Mouse (Mus musculus) heart, adult 18-20 months (tissue): Measurements from ENCODE around the gene Il27. TPM values are rescaled to one million over a fixed set of nuclear protein-coding genes. Genes with fewer than 3 reads are reported as not detected.

Experiments used
- DNase-seq, 2 experiments: peaks; one replicate each; pipeline ENCODE4 v3.0.0; 2021 to 2022; ENCODE audit warnings: mixed read lengths in 1 of 2
- total RNA-seq, 2 experiments: library from RNA; stranded (reverse); gene quantifications; 2 replicates each; pipeline ENCODE4 v1.2.3; 2021

Il27 gene
- total RNA-seq, 2 experiments from 2014 or later = not detected

DNA sequence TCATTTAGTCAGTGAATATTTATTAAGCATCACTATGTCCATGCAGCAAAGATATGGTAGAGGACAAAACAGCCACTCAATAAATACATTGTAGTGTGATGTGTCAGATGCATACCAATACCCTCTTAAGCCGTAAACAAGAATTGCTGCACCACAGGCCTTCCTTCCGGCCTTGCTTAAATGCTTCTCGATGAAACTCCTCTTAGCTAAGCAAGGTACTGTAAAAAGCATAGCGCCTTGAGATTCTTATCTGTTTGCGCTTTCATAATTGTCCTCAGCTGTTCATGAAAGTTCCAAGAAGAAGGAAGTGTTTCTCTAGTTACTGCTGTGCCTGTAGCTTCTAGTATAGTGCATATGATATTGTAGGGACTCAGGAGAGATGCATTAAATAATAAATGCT lies 11.9 kb upstream of the Il27 start:
- no peak for DNase-seq

- DNase-seq = no peak
Observed at GRCm38 (mm10) chr7:126602650-126603049, 7.9 kb upstream of the Il27 start.

DNA sequence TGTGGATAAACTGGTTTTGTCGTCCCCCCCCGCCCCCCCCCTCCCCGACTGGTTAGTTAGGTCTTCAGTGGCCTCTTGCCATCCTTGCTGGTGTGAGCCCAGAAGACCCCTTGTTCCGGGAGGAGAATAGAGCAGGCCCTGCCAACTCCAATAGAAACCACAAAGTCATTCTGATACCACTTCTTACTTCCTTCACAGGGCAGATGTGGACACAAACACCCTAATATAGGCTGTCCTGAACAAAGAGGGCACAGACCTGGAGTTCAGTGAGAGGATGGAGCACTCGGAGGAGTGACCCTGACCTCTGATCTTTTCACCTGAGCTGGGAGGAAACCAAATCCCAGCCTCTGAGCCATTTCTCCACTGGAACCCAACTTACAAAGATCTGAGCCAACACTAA lies 7.2 kb upstream of the Il27 start:
- DNase-seq = no peak

- no peak for DNase-seq
Observed at GRCm38 (mm10) chr7:126598919-126599318, 4.2 kb upstream of the Il27 start.

DNA sequence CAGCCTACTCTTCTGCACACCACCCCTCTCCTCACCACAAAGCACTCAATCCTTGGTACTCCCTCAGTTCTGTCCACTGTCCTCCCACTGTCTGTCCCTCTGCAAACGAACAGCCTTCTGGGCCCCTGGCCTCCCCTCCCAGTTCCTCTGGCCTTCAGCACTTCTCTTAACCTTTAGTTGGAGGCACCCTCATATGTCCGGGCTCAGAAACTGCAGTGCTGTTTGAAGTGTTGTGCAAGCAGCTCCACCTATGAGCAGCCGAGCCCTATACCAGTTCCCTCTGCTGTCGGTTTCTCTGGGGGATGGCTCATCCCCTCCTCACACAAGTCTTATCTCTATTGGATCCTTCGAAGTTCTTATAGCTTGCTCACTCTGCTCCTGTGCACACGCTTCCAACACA lies 1.7 kb upstream of the Il27 start:
- no peak for DNase-seq

DNA sequence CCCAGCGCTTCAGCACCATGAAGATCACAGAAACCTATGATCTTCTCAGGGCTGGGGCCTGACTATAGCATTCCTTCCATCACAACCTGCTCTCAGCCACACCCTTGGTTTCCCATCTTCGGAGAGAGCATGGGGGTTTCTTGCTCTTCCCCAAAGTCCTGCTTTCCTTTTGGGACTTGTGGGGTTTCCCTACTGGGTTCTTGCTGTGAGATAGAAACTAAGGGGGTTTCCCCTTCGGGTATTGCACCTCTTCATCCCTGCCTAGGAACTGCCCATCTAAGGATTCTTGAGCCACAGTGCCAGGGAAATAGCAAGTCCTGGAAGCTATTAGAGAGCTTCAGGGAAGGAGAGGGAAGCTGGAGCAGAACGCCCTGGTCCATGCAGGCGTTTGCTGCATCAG lies 1.1 kb upstream of the Il27 start:
- DNase-seq = no peak

DNA sequence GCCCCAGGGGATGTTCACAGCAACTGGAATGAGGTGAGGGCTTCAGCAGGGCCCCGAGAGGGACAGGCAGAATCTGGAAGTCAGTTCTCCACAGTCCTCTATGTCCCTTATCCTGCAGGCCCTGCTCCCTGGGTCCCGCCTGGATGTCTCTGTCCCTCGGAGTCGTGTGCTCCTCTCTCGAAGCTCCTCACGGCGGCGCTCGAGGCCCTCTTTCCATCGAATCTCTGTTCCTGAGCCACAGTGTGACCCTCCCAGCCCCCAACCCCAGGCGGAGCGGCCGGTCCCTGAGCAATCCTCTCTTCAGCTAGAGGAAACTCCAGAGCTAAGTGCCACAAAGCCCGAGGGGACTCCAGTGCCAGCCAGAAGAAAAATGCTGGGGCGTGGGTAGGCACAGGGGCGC lies 7.0 kb downstream of the Il27 start:
- DNase-seq = peak in 1 of 2 experiments; percentile 41

DNA sequence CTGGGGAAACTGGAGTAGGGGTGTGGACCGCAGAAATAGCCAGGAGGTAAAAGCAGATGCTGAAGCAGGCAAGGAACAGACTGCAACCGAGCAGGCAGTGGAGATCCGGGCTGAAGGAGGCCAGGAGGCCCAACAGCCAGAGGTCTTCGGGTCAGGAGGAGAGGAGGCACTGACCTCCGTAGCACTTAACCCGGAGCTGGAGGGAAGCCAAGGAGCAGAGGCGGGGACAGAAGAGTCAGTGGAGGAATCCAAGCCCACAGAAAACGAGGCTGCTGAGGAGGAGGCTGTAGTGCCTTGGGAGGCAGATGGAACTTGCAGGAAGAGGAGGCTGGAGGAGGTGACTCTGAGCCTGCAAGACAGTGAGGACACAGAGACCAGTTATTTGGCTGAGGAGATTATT lies 7.9 kb downstream of the Il27 start:
- peak; percentile 64 to 74 for DNase-seq

DNA sequence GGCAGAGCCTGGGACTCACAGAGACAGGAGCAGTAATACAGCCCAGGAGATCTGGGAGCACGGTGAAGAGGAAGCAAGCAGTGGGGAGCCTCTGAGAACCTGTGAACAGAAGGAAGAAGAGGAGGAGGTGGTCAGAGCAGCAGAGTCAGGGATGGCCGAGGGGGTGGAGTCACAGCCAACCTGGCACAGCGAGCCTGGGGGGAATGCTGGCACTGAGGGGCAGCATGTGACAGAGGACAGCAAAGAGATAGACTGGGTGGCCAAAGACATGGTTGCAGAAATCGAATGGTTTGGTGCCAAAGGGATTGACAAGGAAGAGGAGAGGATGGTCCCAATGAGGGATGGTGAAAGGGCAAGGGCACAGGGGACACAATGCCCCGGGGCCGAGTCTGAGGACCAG lies 9.0 kb downstream of the Il27 start, which contains the start of gene Cln3:
TSS of gene Cln3 (minus strand) at position 101 of the 400 bp plus-strand sequence.
- DNase-seq = no peak

DNA sequence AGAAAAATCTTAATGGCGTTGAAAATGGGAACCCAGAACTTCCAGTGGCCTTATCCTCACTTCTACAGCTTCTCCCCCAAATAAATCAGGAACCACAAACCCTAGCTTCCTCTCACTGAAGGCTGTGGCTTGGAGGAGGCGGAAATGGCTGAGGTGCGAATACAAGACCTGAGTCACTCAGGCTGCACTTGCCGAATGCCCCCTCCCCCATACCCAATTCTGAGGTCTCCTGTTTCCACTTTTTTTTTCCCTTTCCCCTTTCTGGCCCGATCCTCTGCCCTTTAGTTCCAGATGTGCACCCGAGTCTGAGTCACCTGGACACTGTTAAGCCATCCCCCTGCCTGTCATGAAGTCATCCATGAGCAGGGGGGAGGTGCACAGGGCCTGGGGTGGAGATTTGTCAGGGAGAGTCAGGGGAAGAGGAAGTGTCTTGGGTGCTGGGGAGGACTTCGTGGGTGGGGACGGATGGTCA lies 10.2 kb downstream of the Il27 start, which contains the start of gene Apobr:
TSS of gene Apobr (plus strand) at position 437 of the 472 bp plus-strand sequence.
- DNase-seq = peak in 1 of 2 experiments; percentile 49

DNA sequence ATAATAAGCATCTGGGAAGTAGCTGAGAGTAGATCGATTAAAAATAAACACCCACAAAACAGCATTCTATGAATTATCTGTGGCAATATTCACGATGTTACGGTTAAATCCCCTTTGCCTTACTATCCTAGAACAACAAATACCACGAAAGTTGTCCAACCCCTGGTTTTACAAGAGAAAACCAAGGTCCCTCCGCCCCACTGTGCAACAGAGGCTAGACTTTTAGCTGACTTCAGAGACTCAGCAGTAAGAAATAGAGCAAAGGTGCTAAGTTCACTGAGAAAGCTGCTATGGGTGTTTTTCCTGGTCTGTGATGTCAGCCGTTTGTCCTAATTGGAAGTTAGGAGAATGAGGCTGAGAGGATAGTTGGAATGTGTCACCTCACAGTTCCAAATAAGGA lies 11.0 kb downstream of the Il27 start:
- DNase-seq = no peak

GRCm38 (mm10) chr7:126583251-126583709 lies 11.5 kb downstream of the Il27 start:
- DNase-seq = peak; percentile 89 to 92

- DNase-seq = no peak
Observed at GRCm38 (mm10) chr7:126582759-126583158, 12.0 kb downstream of the Il27 start.

DNA sequence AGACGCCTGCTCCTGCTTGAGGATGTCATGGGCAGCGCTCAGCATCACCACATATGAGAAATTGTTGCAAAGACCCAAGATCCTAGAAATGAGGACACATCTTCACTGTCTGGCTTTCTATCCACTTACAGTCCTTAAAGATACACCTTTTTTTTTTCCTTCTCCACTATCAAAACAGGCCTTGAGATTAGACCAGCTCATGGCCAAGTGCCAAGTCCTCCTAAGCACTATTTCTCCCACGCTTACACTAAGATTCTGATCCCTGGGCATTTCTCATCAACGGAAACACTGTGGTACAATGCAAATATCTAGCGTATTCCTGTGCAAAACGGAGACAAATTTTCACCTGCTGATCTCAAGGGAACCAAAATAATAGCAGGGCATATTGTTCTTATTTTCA lies 13.1 kb downstream of the Il27 start:
- no peak for DNase-seq

DNA sequence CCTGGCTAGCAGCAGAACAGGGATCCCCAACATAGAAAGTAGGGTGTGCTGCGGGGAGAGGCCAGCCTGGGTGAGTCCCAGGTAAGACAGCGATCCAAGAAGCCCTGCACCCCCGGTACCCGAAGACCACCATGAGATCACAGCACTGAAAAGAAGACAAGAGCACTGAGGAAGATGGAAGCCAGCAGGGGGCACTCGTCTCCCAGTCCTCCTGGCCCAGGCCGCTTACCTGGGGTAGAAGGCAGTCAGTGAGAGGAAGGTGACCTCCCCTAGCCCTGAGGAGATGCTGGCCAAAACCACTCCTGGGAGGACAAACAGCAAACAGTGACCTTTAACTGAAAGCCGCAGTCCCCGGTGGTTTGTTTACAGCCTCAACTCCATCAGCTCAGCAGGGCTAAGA lies 15.6 kb downstream of the Il27 start:
- peak; percentile 38 to 67 for DNase-seq

GRCm38 (mm10) chr7:126576946-126577345 lies 17.8 kb downstream of the Il27 start:
- DNase-seq = peak in 1 of 2 experiments; percentile 58

DNA sequence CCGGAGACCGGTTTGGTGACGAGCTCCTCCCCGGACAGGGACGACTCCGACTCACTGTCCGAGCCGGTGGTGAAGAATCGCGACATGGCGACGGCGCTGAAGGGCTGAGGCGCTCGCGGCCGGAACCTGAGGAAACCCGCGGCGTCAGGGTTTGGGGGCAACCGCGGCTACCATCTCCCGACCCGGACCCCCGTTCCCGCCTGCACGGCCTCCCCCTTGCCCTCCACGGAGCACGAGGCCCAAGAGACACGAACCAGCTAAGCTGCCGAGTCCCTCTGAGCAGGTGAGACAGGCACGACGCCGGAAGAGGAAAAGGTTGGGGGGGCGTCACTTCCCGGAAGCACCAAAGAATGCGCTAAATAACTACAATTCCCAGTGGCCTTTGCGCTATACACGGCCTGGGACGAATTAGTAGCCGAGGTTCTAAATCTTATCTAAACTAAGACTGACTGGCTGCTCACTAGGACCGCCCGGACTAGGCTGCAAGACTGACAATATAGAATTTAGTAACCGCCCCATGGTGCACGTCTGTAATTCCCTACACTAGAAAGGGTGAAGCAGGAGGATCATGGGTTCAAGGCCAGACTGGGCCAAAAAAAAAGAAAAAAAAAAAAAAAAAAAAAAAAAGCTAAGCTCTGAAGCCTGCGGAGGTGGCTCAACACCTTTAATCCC lies 28.5 kb downstream of the Il27 start, which contains the start of gene Eif3c:
TSS of gene Eif3c (minus strand) at position 318 of the 672 bp plus-strand sequence.
- peak; percentile 92 to 93 for DNase-seq

DNA sequence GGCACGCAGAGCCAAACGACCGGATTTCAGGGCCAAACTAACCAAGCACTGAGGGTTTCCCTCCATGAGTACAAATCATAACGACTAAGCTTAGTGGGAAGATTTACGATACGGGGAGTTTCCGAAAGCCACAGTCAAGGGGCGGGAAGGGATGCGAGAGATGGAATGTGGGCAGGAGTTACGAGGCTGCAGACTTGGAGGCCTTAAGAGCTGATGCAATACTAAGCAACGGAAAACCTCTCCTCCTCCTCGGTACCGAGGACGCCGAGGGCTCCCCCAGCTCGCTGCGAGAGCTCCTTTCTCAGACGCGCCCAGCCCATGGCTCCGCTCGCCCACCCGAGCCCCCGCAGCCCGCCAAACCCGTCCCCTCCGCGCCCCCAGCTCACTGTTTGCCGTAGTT lies 29.0 kb downstream of the Il27 start:
- no peak for DNase-seq

- DNase-seq = no peak
Observed at GRCm38 (mm10) chr7:126556635-126557034, 38.1 kb downstream of the Il27 start.

GRCm38 (mm10) chr7:126554796-126555195 lies 39.9 kb downstream of the Il27 start:
- DNase-seq = no peak

DNA sequence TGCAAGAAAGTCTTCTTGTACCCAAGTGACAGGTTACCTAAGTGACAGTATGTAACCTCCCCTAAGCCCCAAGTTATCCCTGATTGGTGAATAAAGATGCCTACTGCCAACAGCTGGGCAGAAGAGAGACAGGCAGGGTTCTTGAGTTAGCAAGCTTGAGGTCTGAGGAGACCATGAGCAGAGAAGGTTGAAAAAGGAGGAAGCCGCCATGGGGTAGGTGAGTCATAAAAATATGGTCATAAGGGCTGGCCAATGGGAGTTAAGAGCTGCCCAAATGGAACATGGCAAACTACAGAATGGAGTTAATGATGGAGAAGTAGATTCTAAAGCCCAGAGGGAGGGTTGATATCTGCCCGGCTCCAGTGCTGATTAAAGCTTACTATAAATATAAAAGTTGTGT lies 49.1 kb downstream of the Il27 start:
- no peak for DNase-seq

GRCm38 (mm10) chr7:126541661-126542060 lies 53.1 kb downstream of the Il27 start:
- DNase-seq = no peak
